Mouse (Mus musculus) cerebellum, postnatal 10 days (tissue): Measurements from ENCODE around the gene Cmpk2.
"Not testable (repeated sequence)": the region's sequence is repeated elsewhere in the genome, so short reads cannot be mapped to it uniquely, and the experiment has no call there.

Experiments
- DNase-seq, 2 experiments: peaks; one replicate each; pipeline ENCODE4 v3.0.0; 2021; ENCODE audit warnings: mixed read lengths in 2 of 2

The Cmpk2 gene

GRCm38 (mm10) chr12:26485738-26486580 is 17.0 kb downstream of the Cmpk2 start:
- DNase-seq = not testable (repeated sequence)

GRCm38 (mm10) chr12:26487874-26488616 is 19.0 kb downstream of the Cmpk2 start:
- peak; percentile 58 to 71 for DNase-seq

DNA sequence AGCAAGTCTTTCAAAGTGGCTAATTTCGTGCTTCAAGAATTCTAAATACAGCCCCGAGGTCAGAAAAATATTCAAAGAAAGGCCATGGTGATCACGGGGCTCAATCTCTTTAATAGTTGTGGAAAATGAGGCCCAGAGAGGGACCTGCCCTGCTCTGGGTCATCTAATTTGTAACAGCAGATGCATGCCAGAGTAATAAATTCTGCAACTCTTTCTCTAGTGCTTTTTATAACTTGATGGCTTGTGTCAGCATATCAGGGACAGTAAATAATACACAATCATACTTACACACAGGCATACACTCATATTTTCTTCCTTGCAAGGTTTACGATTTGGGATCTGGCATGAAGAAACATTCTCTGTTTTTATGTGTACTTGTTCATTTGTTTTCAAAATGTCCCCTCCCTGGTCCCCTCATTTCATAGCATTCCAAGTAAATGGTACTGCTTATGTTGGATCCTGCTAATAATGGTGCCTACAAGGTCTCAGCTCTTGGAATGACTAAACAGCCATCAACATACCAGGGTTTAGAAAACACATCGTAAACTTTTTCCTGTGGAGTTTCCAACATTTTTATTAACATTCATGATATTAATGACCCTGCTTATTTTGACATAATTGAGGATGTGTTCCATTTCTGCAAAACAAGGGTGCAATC is 19.7 kb downstream of the Cmpk2 start:
- DNase-seq = no peak

DNA sequence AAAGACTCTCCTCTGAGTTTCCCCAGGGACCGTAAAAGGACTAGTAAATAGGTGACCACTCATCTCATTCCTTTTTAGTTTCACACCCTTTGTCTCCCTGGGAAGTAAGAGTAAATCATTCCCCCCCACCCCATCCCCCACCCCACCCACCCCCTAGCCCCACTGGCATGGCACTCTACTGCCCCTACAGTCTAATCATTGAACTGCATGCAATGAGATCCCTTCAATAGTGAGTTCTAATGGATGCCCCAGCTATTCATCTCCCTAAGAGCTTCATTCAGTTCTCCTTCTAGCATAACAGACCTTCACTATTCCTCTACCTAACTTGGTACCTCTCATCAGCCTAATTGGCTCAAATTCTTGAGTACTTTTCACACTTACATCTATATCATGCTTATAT is 20.9 kb downstream of the Cmpk2 start:
- DNase-seq = peak; percentile 16 to 42

GRCm38 (mm10) chr12:26501042-26501441 is 32.0 kb downstream of the Cmpk2 start:
- DNase-seq = no peak

- DNase-seq = no peak
Observed at GRCm38 (mm10) chr12:26510971-26511370, 42.0 kb downstream of the Cmpk2 start.

DNA sequence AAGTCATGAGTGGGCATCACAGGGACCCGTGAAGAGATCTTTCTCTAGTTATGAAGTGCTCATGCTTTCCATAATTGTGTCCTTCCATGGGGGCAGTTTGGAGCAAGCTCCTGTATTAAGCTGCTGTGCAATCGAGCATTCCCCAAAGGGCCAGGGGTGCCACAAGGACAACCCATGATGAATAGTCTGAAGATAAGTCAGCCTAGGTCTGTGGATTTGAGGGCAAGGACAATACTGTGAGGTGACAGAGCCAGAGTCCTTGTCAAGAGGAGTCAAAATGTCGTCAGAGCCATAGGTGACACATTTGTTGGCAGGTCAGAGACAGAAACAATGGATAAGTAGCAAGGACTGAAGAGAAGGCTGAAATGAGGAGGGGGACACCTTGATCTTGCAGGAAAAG is 49.2 kb downstream of the Cmpk2 start:
- no peak for DNase-seq

DNA sequence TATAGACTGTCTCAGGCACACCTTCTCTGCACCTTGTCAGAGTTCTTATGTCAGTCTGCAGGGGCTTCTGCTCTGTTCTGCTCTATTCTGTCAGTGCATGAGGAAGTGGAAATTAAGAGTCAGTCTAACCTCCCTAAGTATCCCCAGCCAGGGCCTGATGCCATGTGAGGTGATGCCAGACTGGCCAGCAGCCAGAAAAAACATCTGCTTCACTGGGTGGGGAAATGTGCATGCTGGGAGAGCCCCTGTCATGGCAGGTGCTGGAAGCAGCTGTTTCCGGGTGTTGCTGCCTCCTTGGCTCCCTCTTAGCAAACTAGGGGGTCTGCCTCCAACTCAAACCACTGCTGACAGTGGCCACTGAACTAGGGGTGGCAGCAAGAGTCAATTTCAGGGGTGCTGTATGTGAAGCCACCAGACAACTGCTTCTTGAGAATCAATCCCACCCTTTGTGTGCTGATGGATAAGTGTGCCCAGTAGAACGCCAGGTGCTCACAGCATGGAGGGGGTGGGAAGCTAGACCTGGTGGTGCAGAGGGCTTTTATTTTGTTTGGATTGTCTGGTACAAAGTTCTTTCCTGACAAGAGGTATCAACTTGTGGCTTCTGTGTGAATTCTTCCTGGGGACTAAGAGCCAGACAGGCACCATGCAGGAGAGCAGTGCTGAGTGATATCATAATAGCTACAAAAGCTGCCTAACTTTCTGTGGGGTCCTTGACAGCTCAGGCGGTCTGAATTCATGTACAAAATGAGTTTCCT is 56.1 kb downstream of the Cmpk2 start:
- peak; percentile 88 to 91 for DNase-seq

- DNase-seq = peak; percentile 67 to 75
Observed at GRCm38 (mm10) chr12:26525698-26526026, 56.7 kb downstream of the Cmpk2 start.
